Mouse (Mus musculus) left cerebral cortex, adult 6 months (tissue): Measurements from ENCODE around the gene Gm10447. TPM values are rescaled to one million over a fixed set of nuclear protein-coding genes. Genes with fewer than 3 reads are reported as not detected.

Source experiments
- long read RNA-seq, 2 experiments: library from polyadenylated mRNA; unstranded; transcript quantifications; one replicate each; pipeline ENCODE4 v2.0.0; 2019 to 2020
- polyA plus RNA-seq: library from polyadenylated mRNA; unstranded; fragments of <200 nt; fragmentation: Nextera tagmentation; gene quantifications from 2 replicates; pipeline ENCODE4 v1.2.3, GENCODE M21; 2021

Gm10447 gene
- 0.04 TPM in 1 of 2 replicates, not detected in the other for polyA plus RNA-seq
- long read RNA-seq, experiment 1: 0 reads
- long read RNA-seq, experiment 2: 0 reads

DNA sequence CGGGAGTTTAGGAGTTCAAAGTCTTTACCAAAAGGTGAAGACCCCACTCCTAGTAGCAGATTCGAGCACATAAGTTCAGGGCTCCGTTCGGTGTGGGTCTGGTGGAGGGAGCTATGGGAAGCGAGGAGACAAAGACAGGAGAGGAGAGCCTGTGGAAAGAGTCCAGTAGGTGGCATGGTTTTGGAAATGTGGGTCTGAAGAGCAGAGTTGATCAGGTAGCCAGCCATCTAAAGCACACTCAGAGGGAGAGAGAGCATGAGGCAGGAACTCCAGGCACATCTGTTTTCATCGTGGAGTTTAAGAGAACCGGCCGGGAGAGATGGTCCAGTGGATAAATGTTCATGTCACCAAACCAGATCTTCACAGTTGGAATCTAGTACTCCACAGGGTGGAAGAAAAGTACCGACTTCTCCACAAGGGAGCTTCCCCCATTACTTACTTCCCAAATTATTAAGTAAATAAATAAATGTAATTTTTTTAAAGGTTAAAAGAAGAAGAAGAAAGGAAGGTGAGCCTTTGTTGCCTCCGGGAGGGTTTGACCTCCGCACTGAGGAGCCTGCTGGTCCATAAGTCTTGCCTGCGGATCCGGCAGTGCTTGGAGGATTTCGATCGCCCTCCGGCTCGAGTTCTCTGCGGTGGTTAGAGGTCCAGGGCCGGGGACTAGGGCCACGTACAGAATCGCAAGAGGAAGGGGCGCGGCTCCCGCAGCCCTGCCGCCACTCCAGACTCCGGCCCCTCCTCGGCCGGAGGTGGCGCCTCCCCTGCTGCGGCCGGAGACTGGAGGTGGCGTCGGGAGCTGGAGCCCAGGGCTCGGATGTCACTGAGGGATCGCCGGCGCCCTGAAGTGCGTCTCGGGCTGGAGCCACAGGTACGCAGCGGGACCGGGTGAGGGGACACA is at the start of gene Gm10447, which contains the start of gene Shroom1:
Gene Gm10447 (minus strand): TSS at position 637 of the 898 bp plus-strand sequence.
Gene Shroom1 (plus strand): TSS at position 732 of the 898 bp plus-strand sequence.

DNA sequence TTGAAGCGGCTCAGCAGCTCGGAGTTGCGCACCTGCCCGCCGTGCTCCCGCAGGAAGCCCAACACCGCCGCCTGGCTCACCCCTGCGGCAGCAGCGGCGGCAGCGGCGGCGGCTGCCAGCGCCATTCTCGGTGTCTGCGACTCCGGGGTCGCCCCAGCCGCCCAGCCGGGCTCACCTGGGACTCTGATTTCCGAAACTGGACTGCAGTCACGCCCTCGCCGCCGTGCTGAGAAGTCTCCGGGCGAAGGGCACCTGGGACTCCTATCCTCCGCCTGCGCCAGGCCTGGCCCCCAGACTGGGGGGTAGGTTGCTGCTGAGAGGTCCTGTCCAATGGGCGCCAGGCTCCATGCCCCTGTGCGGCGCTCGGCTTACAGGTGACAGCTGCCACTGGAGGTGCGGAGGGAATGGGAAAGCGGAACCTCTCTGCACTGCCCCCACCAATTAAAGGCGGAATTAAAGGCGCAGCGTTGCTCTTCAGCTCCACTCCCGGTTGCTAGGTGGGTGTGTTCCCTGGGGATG is 22.9 kb upstream of the Gm10447 start, which contains the start of the genes Gm9945 and Sowaha:
Gene Gm9945 (plus strand): TSS at position 384 of the 519 bp plus-strand sequence.
Gene Sowaha (minus strand): TSS at position 492 of the 519 bp plus-strand sequence.

DNA sequence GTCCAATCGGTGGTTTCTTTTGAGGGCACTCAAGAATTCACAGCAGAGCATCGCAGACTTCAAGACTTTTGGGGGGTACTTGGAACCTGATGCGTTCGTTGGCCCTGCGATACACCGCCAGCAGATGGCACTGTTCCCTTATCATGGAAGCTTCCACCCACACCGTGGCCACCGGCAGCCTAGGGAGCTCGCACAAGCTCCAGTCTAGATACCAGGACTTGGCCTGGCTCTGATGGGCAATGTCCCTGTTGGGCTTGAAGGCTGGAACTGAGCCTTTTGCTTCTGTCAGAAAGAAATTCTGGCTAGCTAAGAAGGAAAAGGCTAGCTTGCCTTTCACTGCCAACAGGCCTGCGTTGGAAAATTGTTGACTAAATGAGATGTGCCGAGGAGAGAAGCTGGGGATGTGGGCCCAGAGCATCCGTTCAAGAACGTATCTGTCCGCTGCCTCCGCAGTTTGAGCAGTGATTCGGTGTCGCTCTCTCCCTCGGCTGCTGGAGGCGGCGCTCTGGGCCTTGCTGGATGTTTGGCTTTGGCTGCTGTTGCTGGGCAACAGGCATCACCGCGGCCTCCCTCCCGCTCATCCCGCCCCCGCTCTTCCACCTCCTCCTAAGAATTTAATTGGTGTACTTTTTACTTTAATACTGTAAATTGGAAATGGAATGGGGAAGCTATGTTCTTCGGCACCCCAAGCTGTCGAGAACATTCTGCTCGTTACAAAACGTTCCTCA is 13.2 kb upstream of the Gm10447 start, which contains the start of gene Gm9837:
Gene Gm9837 (minus strand): TSS at position 512 of the 728 bp plus-strand sequence.

DNA sequence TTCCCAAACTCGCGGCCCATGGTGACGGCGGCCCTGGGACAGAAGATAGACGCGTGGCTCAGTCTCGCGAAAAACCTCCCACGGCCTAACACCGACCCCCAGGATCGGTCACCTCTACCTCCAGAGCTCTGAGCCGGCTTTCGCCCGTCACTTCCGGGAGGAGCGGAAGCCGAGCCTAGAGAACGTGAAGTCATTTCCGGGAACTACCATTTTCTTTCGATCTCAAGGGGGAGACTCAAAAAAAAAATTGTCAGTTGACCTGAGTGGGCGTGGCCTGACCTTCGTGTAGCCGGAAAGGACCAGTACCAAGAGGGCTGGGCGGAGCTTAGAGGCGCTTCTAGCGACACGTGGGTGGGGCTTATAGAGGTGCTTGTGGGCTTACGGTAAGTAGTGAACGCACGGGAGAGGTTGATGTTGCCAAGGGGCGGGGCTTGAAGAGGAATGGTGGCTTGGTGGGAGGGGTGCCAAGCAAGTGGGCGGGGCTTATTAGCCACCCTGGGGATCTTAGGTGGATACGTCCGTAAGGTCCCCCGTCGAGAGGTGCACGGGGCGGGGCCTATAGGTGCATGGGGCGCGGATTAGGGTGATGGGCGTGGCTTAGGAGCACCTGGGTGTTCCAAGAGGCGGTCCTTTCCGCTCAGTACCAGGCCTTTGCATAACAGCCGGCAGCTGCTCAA is 26.1 kb downstream of the Gm10447 start, which contains the start of the genes Uqcrq and Gdf9:
Gene Uqcrq (minus strand): TSS at position 162 of the 677 bp plus-strand sequence.
Gene Gdf9 (plus strand): TSS at position 354 of the 677 bp plus-strand sequence.

DNA sequence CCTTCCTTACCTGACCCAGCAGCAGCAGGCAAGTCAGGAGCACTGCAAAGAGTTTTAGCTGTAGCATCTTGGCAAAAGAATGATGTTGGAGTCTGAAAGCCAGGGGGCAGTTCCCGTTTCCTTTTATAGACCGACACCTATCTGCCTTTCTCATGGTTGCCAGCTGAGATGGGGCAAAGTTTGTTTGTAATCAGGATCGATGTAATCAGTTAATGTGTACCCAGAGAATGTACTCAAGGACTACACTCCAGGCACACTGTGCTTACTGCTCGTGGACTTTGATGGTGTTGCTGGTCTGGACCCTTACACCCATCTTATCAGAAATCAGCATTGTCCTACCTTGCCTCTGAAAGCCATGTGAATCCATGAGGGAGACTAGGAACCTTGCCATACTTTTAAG is 33.9 kb downstream of the Gm10447 start, which contains the start of gene Leap2:
Gene Leap2 (minus strand): TSS at position 135 of the 400 bp plus-strand sequence.

Other genes starting within 250 kb of the Gm10447 start
- gene Hspa4, start 156.7 kb downstream of the Gm10447 start, polyA plus RNA-seq: 32.3 and 41.1 TPM in 2 replicates
- 9.1 and 10.6 TPM in 2 replicates for gene Zcchc10, start 132.4 kb downstream of the Gm10447 start, polyA plus RNA-seq
- gene Aff4, start 106.3 kb downstream of the Gm10447 start, polyA plus RNA-seq: 7.5 and 59.8 TPM in 2 replicates
- gene Leap2, start 33.9 kb downstream of the Gm10447 start, polyA plus RNA-seq: not detected in 2 replicates
- 1,761 and 1,964 TPM in 2 replicates for gene Uqcrq, start 26.3 kb downstream of the Gm10447 start, polyA plus RNA-seq
- gene Gdf9, start 26.1 kb downstream of the Gm10447 start, polyA plus RNA-seq: 1.1 and 1.5 TPM in 2 replicates
- 4.1 and 4.4 TPM in 2 replicates for gene Shroom1, start 95 bp upstream of the Gm10447 start, polyA plus RNA-seq
- not detected in 2 replicates for gene Gm9837, start 13.4 kb upstream of the Gm10447 start, polyA plus RNA-seq
- 1.2 and 1.8 TPM in 2 replicates for gene Gm9945, start 23.1 kb upstream of the Gm10447 start, polyA plus RNA-seq
- 31.2 and 38.6 TPM in 2 replicates for gene Sowaha, start 23.2 kb upstream of the Gm10447 start, polyA plus RNA-seq
- 129 and 140 TPM in 2 replicates for gene Sept8, start 62.1 kb upstream of the Gm10447 start, polyA plus RNA-seq
- gene Kif3a, start 110.3 kb upstream of the Gm10447 start, polyA plus RNA-seq: 119 and 137 TPM in 2 replicates
- 0.58 TPM in 1 of 2 replicates, not detected in the other for gene Il4, start 161.6 kb upstream of the Gm10447 start, polyA plus RNA-seq
- gene Il13, start 177.6 kb upstream of the Gm10447 start, polyA plus RNA-seq: not detected in 2 replicates